Mouse (Mus musculus) embryonic fibroblast, embryonic 13.5 days (primary cell): ENCODE data around the gene Nupr1.

Source experiments
- CTCF ChIP-seq: IDR thresholded peaks from 2 replicates; pipeline ENCODE4 v1.5.1; 2011; ENCODE audit warnings: mild to moderate bottlenecking, control low read depth, low read length, moderate library complexity, borderline replicate concordance; ENCODE audit not compliant: insufficient read depth
- POLR2A ChIP-seq: IDR thresholded peaks from 2 replicates; pipeline ENCODE4 v1.6.1; 2011; ENCODE audit warnings: low read depth, mild to moderate bottlenecking, control low read depth, low read length, moderate library complexity

- TF ChIP-seq CTCF (no peak), POLR2A (peak; percentile 99)
Measured at GRCm38 (mm10) chr7:126625369-126625768, 5.3 kb downstream of the Nupr1 start.
